Mouse (Mus musculus) heart, postnatal 0 days (tissue): ENCODE measurements around the gene Abhd16a. TPM values are rescaled to one million over a fixed set of nuclear protein-coding genes. Genes with fewer than 3 reads are reported as not detected.
A peak's percentile ranks its signal among the peaks of the same experiment; 100 is the strongest.

Source experiments
- ATAC-seq: fragments of 200-750 bp; cut with Nextera tagmentation; 2 replicates; pipeline ENCODE4 v1.8.0; 2017; ENCODE audit warnings: low read depth, moderate number of reproducible peaks, moderate library complexity; ENCODE audit not compliant: insufficient read depth
- DNase-seq: peaks from one replicate; pipeline ENCODE4 v3.0.0-alpha.2; 2016; ENCODE audit warnings: low spot score
- H3K27ac ChIP-seq: fragments of 300-500 bp; sonication (generic); 2 replicates; pipeline ENCODE4 v1.5.1; 2014; ENCODE audit warnings: low read depth, mild to moderate bottlenecking
- H3K27me3 ChIP-seq: fragments of 300-500 bp; sonication (generic); 2 replicates; pipeline ENCODE4 v1.6.1; 2014; ENCODE audit warnings: low read length, mixed read lengths; ENCODE audit not compliant: control insufficient read depth, insufficient read depth
- H3K36me3 ChIP-seq: fragments of 300-500 bp; sonication (generic); replicated peaks from 2 replicates; pipeline ENCODE4 v1.6.1; 2014; ENCODE audit warnings: low read length, mixed read lengths; ENCODE audit not compliant: control insufficient read depth, insufficient read depth
- H3K4me1 ChIP-seq: fragments of 300-500 bp; sonication (generic); 2 replicates; pipeline ENCODE4 v1.6.1; 2014; ENCODE audit warnings: antibody characterized with exemption; ENCODE audit not compliant: control insufficient read depth, insufficient read depth
- H3K4me2 ChIP-seq: fragments of 300-500 bp; sonication (generic); 2 replicates; pipeline ENCODE4 v1.6.1; 2014; ENCODE audit warnings: low read depth, mild to moderate bottlenecking, low read length, moderate library complexity
- H3K4me3 ChIP-seq: fragments of 300-500 bp; sonication (generic); 2 replicates; pipeline ENCODE4 v1.5.1; 2014; ENCODE audit warnings: low read depth, low read length
- H3K9ac ChIP-seq: fragments of 300-500 bp; sonication (generic); replicated peaks from 2 replicates; pipeline ENCODE4 v1.6.1; 2014; ENCODE audit warnings: low read depth, low read length, mixed read lengths
- H3K9me3 ChIP-seq: fragments of 300-500 bp; sonication (generic); replicated peaks from 2 replicates; pipeline ENCODE4 v1.6.1; 2016; ENCODE audit warnings: low read length; ENCODE audit not compliant: control insufficient read depth
- CTCF ChIP-seq: IDR thresholded peaks from 2 replicates; pipeline ENCODE4 v1.5.1; 2016; ENCODE audit warnings: antibody characterized with exemption, control low read depth, low read depth
- EP300 ChIP-seq: IDR thresholded peaks from 2 replicates; pipeline ENCODE4 v1.6.1; 2016; ENCODE audit warnings: antibody characterized with exemption, low read depth
- WGBS: fragments of 180-500 bp; shearing (Covaris S2); extraction: QIAGEN DNeasy Blood & Tissue Kit; methylation state at CpG from one replicate; pipeline ENCODE4 v1.1.7; 2014; 5-methylcytosine and 5-hydroxymethylcytosine counted together
- polyA plus RNA-seq: library from polyadenylated mRNA; unstranded; fragments of >200 nt; fragmentation: Nextera tagmentation; extraction: Ambion mirVana; gene quantifications from 2 replicates; pipeline ENCODE4 v1.2.1, GENCODE M21; 2015
- total RNA-seq: library from RNA; depleted of rRNA; stranded (reverse); fragments of >200 nt; gene quantifications from 2 replicates; pipeline ENCODE4 v1.2.3, GENCODE M21; 2014; ENCODE audit warnings: low replicate concordance

The Abhd16a gene
- total and polyA plus RNA-seq, 2 experiments from 2014 or later, result 73.2 to 74.3 TPM

- ATAC-seq (no peak), DNase-seq (no peak)
- no peak for TF ChIP-seq EP300
- no peak for TF ChIP-seq CTCF
- no peaks in the 10 kb centered on the region for H3K4me1 ChIP-seq
- no peaks in the 10 kb centered on the region for H3K9me3 ChIP-seq
- H3K27me3 ChIP-seq, result no peaks in the 10 kb centered on the region
- peaks cover 14% of the 10 kb centered on the region; the same call in 1 of the 2 replicates for H3K36me3 ChIP-seq
- 81% methylated on average over 6 of the region's 6 CpGs for WGBS
- H3K9ac ChIP-seq, result no peak within 1 kb of the TSS
- H3K4me2 ChIP-seq, result no peak within 1 kb of the TSS
- no peak within 1 kb of the TSS for H3K4me3 ChIP-seq
- H3K27ac ChIP-seq, result no peak within 1 kb of the TSS
Observed at GRCm38 (mm10) chr17:35108097-35108496, 19.0 kb downstream of the Abhd16a start, which contains the start of gene Ly6g5c. Gene Ly6g5c (plus strand): TSS chr17:35108279.

DNA sequence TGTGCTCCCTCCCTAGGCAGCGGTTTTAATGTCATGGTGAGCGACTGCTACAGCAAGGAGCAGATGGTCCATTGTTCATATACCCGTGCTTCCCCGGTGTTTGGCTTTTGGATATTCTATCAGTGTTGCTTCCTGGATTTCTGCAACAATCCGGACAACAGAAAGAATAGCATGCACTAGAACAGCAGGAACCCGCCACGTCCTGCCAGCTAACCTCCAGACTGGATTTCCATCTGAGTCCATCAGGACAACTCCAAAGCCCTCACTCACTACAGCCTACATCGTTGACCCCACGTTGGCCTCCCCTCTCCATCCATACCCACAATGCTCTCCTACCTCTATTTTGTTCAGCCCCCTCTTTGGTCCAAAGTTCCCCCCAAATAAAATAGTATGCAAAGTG, 22.7 kb downstream of the Abhd16a start:
- WGBS, result 61% methylated on average over 9 of the region's 9 CpGs
- Histone ChIP-seq H3K27me3 (no peaks in the 10 kb centered on the region), H3K4me2 (peak overlapping the region; percentile 41)

GRCm38 (mm10) chr17:35115046-35116019, 26.3 kb downstream of the Abhd16a start, which contains the start of gene Ly6g5b:
Gene Ly6g5b (minus strand): TSS chr17:35115428.
- Histone ChIP-seq H3K4me3 (no peak within 1 kb of the TSS), H3K27me3 (no peaks in the 10 kb centered on the region), H3K4me2 (no peak within 1 kb of the TSS), H3K4me1 (no peaks in the 10 kb centered on the region), H3K27ac (no peak within 1 kb of the TSS), H3K36me3 (peaks cover 47% of the 10 kb centered on the region), H3K9me3 (no peaks in the 10 kb centered on the region), H3K9ac (no peak within 1 kb of the TSS)
- DNase-seq (no peak), ATAC-seq (no peak)
- TF ChIP-seq CTCF (peak; percentile 43), EP300 (no peak)
- WGBS, result 87% methylated on average over 8 of the region's 8 CpGs

More for the DNA sequence above, 22.7 kb downstream of the Abhd16a start:
- H3K9me3 ChIP-seq, result no peaks in the 10 kb centered on the region
- ATAC-seq (peak; percentile 25; the same call in 1 of the 2 replicates), DNase-seq (peak; percentile 33)
- no peak overlapping the region for H3K9ac ChIP-seq
- no peaks in the 10 kb centered on the region for H3K4me1 ChIP-seq
- no peak overlapping the region for H3K4me3 ChIP-seq
- TF ChIP-seq EP300 (no peak), CTCF (no peak)
- peak overlapping the region; percentile 49 for H3K27ac ChIP-seq
- H3K36me3 ChIP-seq, result peaks cover 23% of the 10 kb centered on the region

DNA sequence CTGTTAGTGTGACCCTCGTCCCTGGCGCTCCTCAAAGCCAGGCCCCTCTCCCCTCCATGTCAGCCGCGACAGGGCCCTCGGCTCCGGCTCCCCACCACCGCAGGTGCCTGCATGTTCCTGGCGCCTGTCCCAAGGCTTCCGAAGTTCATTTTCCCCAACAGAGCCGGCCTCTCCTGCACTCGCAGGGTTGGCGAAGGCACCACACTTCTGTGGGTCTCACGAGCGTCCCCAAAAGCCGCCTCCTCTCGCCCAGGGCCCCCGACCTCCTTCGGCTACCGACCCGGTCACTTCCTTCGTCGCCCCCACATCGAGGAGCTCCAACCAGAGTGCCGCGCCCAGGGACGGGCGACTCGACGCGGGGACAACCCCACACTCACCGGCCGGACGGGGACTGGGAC, 31.7 kb downstream of the Abhd16a start:
- DNase-seq, result no peak
- H3K9ac ChIP-seq, result peak overlapping the region; percentile 75
- no peaks in the 10 kb centered on the region for H3K9me3 ChIP-seq
- ATAC-seq, result peak; percentile 5
- H3K4me3 ChIP-seq, result peak overlapping the region; percentile 73
- H3K27me3 ChIP-seq, result no peaks in the 10 kb centered on the region
- peaks cover 42% of the 10 kb centered on the region for H3K36me3 ChIP-seq
- peaks cover 8% of the 10 kb centered on the region; the same call in 1 of the 2 replicates for H3K4me1 ChIP-seq
- no peak for TF ChIP-seq EP300
- no peak for TF ChIP-seq CTCF
- H3K27ac ChIP-seq, result peak overlapping the region; percentile 66
- under 1% methylated on average over 33 of the region's 33 CpGs for WGBS
- H3K4me2 ChIP-seq, result peak overlapping the region; percentile 68

- ATAC-seq (peak; percentile 94), DNase-seq (peak; percentile 99)
- H3K27me3 ChIP-seq, result no peaks in the 10 kb centered on the region
- peak within 1 kb of the TSS; percentile 97 for H3K4me2 ChIP-seq
- no peaks in the 10 kb centered on the region for H3K9me3 ChIP-seq
- peak within 1 kb of the TSS; percentile 73 for H3K4me3 ChIP-seq
- H3K9ac ChIP-seq, result peak within 1 kb of the TSS; percentile 88
- H3K4me1 ChIP-seq, result peaks cover 10% of the 10 kb centered on the region; the same call in 1 of the 2 replicates
- peak within 1 kb of the TSS; percentile 94 for H3K27ac ChIP-seq
- TF ChIP-seq CTCF (no peak), EP300 (0 out of 2 replicates have a peak, but pooled peaks have one; percentile 36)
- peaks cover 36% of the 10 kb centered on the region for H3K36me3 ChIP-seq
- WGBS, result under 1% methylated on average over 50 of the region's 50 CpGs
Observed at GRCm38 (mm10) chr17:35121143-35121799, 32.2 kb downstream of the Abhd16a start, which contains the start of gene Gpank1. Gene Gpank1 (plus strand): TSS chr17:35121455.
